Mouse (Mus musculus) G1E (cell line): Measurements from ENCODE around the gene Tbc1d24. TPM values are rescaled to one million over a fixed set of nuclear protein-coding genes. Genes with fewer than 3 reads are reported as not detected.

Source experiments
- ATAC-seq: 2 replicates; pipeline ENCODE4 v1.8.0; 2016; ENCODE audit warnings: mild to moderate bottlenecking; ENCODE audit not compliant: insufficient number of reproducible peaks, poor library complexity, low FRiP score, severe bottlenecking; ENCODE audit errors: extremely low read depth
- DNase-seq: peaks from one replicate; pipeline ENCODE4 v3.0.0; 2012; ENCODE audit warnings: low spot score
- H3K27me3 ChIP-seq: 2 replicates; pipeline ENCODE4 v1.6.1; 2012; ENCODE audit warnings: mild to moderate bottlenecking, low read length, inconsistent platforms; ENCODE audit not compliant: insufficient read depth
- H3K36me3 ChIP-seq: replicated peaks from 2 replicates; pipeline ENCODE3; 2012; ENCODE audit warnings: mild to moderate bottlenecking, inconsistent platforms
- H3K4me1 ChIP-seq: 2 replicates; pipeline ENCODE4 v1.6.1; 2012; ENCODE audit warnings: low read depth, low read length, inconsistent platforms, mixed read lengths; ENCODE audit not compliant: insufficient read depth
- H3K4me3 ChIP-seq: 2 replicates; pipeline ENCODE4 v1.5.1; 2012; ENCODE audit warnings: low read depth, mild to moderate bottlenecking, inconsistent platforms, low read length, moderate library complexity, mixed read lengths
- H3K9me3 ChIP-seq: replicated peaks from 2 replicates; pipeline ENCODE4 v1.6.1; 2012; ENCODE audit warnings: inconsistent platforms
- CTCF ChIP-seq: IDR thresholded peaks from 2 replicates; pipeline ENCODE4 v1.5.1; 2012; ENCODE audit warnings: low read depth, low read length, inconsistent platforms, mixed read lengths
- GATA1 ChIP-seq: IDR thresholded peaks from 2 replicates; pipeline ENCODE4 v1.6.1; 2012; ENCODE audit warnings: borderline replicate concordance, low read length, inconsistent platforms, mixed read lengths
- GATA2 ChIP-seq: IDR thresholded peaks from 2 replicates; pipeline ENCODE4 v1.6.1; 2012; ENCODE audit warnings: low read depth, low read length, inconsistent platforms, borderline replicate concordance
- POLR2AphosphoS5 ChIP-seq: IDR thresholded peaks from 2 replicates; pipeline ENCODE4 v1.6.1; 2012; ENCODE audit warnings: low read depth, low read length, inconsistent platforms; ENCODE audit not compliant: insufficient replicate concordance
- TAL1 ChIP-seq: conservative IDR thresholded peaks from 2 replicates; pipeline ENCODE4 v1.6.1; 2012; ENCODE audit warnings: low read depth, low read length, inconsistent platforms, mixed read lengths
- polyA plus RNA-seq: library from polyadenylated mRNA; stranded (reverse); fragments of >175 nt; gene quantifications from 2 replicates; pipeline ENCODE4 v1.2.3, GENCODE M21; 2012
- total RNA-seq, 2 experiments: library from RNA; stranded (forward) in 1 of 2; stranded (reverse) in 1 of 2; fragments of 200-1000 nt in 1 of 2; fragments of >200 nt in 1 of 2; fragmentation: Nextera tagmentation in 1 of 2; gene quantifications; 2 replicates each; pipeline ENCODE4 v1.2.3; 2014 to 2017

Gene Tbc1d24
- total and polyA plus RNA-seq, 3 experiments = 23.4 to 120 (median 59.1) TPM

- TF ChIP-seq CTCF = no peak
- TF ChIP-seq POLR2AphosphoS5 = no peak
- no peak for TF ChIP-seq GATA1
- TF ChIP-seq TAL1 = no peak
- no peak for TF ChIP-seq GATA2
- no peaks in the 10 kb centered on the region for H3K9me3 ChIP-seq
- no peak for DNase-seq
- peaks cover 92% of the 10 kb centered on the region for H3K36me3 ChIP-seq
- H3K27me3 ChIP-seq = no peaks in the 10 kb centered on the region
- no peak overlapping the region for H3K4me3 ChIP-seq
- ATAC-seq = no peak
- peaks cover 79% of the 10 kb centered on the region for H3K4me1 ChIP-seq
These were observed 12.1 kb downstream of the Tbc1d24 start for GRCm38 (mm10) chr17:24193268-24193667.

DNA sequence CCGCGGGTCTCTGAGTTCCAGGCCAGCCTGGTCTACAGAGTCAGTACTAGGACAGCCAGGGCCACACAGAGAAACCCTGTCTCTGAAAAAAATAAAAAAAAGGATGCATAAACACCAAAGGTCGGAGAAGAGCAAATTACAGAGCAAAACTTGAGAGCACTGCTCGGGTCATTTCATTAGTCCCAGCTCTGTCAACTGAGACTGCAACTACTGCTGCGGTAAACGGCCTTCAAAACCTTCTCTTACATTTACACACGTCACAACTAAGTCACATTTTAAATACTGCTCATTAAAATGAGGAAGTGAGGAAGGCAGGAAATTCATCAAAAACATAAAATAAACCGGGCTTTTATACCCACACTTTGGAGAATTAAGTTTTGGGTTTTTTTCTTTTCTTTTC, 12.5 kb downstream of the Tbc1d24 start:
- Histone ChIP-seq H3K9me3 (no peaks in the 10 kb centered on the region), H3K27me3 (no peaks in the 10 kb centered on the region), H3K36me3 (peaks cover 92% of the 10 kb centered on the region), H3K4me1 (peaks cover 78% of the 10 kb centered on the region), H3K4me3 (no peak overlapping the region)
- DNase-seq (no peak), ATAC-seq (no peak)
- TF ChIP-seq GATA1 = no peak
- TF ChIP-seq POLR2AphosphoS5 = no peak
- no peak for TF ChIP-seq TAL1
- TF ChIP-seq GATA2 = no peak
- TF ChIP-seq CTCF = no peak

GRCm38 (mm10) chr17:24191481-24191880, 13.9 kb downstream of the Tbc1d24 start:
- ATAC-seq = no peak

GRCm38 (mm10) chr17:24190934-24191333, 14.4 kb downstream of the Tbc1d24 start:
- Histone ChIP-seq H3K27me3 (no peaks in the 10 kb centered on the region), H3K9me3 (no peaks in the 10 kb centered on the region), H3K4me3 (no peak overlapping the region), H3K36me3 (peaks cover 88% of the 10 kb centered on the region), H3K4me1 (peaks cover 62% of the 10 kb centered on the region)
- ATAC-seq = no peak
- TF ChIP-seq GATA2 (no peak), GATA1 (no peak), POLR2AphosphoS5 (no peak), TAL1 (no peak), CTCF (no peak)
- no peak for DNase-seq

More at GRCm38 (mm10) chr17:24191481-24191880, 13.9 kb downstream of the Tbc1d24 start:
- Histone ChIP-seq H3K4me3 (no peak overlapping the region), H3K4me1 (peaks cover 66% of the 10 kb centered on the region), H3K36me3 (peaks cover 88% of the 10 kb centered on the region), H3K27me3 (no peaks in the 10 kb centered on the region), H3K9me3 (no peaks in the 10 kb centered on the region)
- TF ChIP-seq POLR2AphosphoS5 = no peak
- no peak for TF ChIP-seq TAL1
- no peak for TF ChIP-seq CTCF
- TF ChIP-seq GATA1 = no peak
- no peak for TF ChIP-seq GATA2
- no peak for DNase-seq

DNA sequence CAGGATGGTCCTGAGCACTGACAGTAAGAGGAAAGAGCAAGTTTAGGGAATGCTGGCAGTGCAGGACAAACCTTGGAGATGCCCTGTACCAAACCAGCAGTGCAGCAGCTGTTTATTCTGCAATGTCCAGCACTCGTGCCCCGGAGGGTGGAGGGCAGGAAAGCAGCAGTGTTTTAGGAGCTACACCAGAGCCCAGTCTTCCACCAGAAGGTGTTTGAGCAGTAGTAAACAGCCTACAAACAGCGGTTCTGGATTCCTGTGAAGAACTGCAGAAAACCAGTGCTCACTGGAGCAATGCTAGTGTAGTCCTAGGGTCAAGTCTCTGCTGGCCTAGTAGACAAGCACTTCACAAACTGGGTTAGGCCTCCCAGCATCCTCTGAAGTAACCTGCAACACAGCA, 31.1 kb downstream of the Tbc1d24 start:
- Histone ChIP-seq H3K4me3 (no peak overlapping the region), H3K9me3 (no peaks in the 10 kb centered on the region), H3K36me3 (peaks cover 34% of the 10 kb centered on the region), H3K27me3 (no peaks in the 10 kb centered on the region), H3K4me1 (peaks cover 49% of the 10 kb centered on the region)
- no peak for ATAC-seq
- TF ChIP-seq GATA1 = no peak
- TF ChIP-seq TAL1 = no peak
- TF ChIP-seq CTCF = no peak
- TF ChIP-seq GATA2 = no peak
- TF ChIP-seq POLR2AphosphoS5 = peak; percentile 79
- DNase-seq = no peak

- Histone ChIP-seq H3K4me3 (no peak overlapping the region), H3K27me3 (no peaks in the 10 kb centered on the region), H3K4me1 (peaks cover 47% of the 10 kb centered on the region), H3K9me3 (no peaks in the 10 kb centered on the region), H3K36me3 (peaks cover 28% of the 10 kb centered on the region)
- ATAC-seq (no peak), DNase-seq (no peak)
- TF ChIP-seq CTCF = peak; percentile 95
- no peak for TF ChIP-seq GATA2
These were observed 31.9 kb downstream of the Tbc1d24 start for GRCm38 (mm10) chr17:24173423-24173822.

DNA sequence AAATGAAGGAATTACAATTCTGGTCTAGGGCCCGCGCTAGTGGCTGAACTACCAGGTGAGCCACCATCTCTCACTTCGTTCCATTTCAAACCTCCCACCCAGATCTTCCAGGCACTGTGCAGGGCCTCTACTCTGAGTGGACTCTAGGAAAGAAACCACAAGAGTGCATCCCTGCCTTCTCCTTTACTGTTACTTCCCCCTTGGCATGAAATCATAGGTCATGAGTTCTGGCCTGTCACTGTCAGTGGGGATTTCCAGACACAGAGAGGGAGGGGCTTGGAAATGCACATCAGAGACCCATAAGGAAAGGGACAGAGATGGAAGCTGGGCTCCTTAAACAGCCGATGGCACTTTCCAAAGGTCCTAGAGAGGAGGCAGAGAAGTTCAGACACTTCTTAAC, 33.6 kb downstream of the Tbc1d24 start:
- TF ChIP-seq CTCF (no peak), GATA1 (no peak), TAL1 (no peak), GATA2 (no peak), POLR2AphosphoS5 (no peak)
- Histone ChIP-seq H3K4me3 (no peak overlapping the region), H3K27me3 (no peaks in the 10 kb centered on the region), H3K4me1 (peaks cover 64% of the 10 kb centered on the region), H3K9me3 (no peaks in the 10 kb centered on the region), H3K36me3 (peaks cover 36% of the 10 kb centered on the region)
- ATAC-seq (no peak), DNase-seq (no peak)
